Mouse (Mus musculus): ENCODE data around the gene Scaf1. TPM values are rescaled to one million over a fixed set of nuclear protein-coding genes. Genes with fewer than 3 reads are reported as not detected.

Scaf1 gene
- polyA plus RNA-seq (2014; fragmentation: Nextera tagmentation; extraction: Ambion mirVana): 37.9 and 42.5 TPM in 2 replicates

- Histone ChIP-seq H3K27me3 (ENCODE audit: control insufficient read depth, insufficient read depth, low read length) (no peaks in the 10 kb centered on the region), H3K4me2 (peak within 1 kb of the TSS; percentile 84), H3K9me3 (replicated peaks; ENCODE audit: control insufficient read depth, low read length) (no peaks in the 10 kb centered on the region), H3K4me1 (ENCODE audit: control insufficient read depth, insufficient read depth, low read length) (peaks cover 22% of the 10 kb centered on the region), H3K36me3 (ENCODE audit: control insufficient read depth, insufficient read depth, low read length) (peaks cover 20% of the 10 kb centered on the region), H3K4me3 (ENCODE audit: low read depth, low read length) (peak within 1 kb of the TSS; percentile 94), H3K9ac (ENCODE audit: low read depth, low read length) (peak within 1 kb of the TSS; percentile 99), H3K27ac (ENCODE audit: low read depth, low read length) (peak within 1 kb of the TSS; percentile 99)
- WGBS (ENCODE audit: insufficient replicate concordance): 1% methylated on average over 59 of the region's 69 CpGs
- ATAC-seq (replicated peaks; ENCODE audit: insufficient number of reproducible peaks, low FRiP score, low TSS enrichment): peak; percentile 86
Measured at GRCm38 (mm10) chr7:45015957-45016612, at the start of gene Scaf1. Scaf1 (minus strand) TSS chr7:45016363.

DNA sequence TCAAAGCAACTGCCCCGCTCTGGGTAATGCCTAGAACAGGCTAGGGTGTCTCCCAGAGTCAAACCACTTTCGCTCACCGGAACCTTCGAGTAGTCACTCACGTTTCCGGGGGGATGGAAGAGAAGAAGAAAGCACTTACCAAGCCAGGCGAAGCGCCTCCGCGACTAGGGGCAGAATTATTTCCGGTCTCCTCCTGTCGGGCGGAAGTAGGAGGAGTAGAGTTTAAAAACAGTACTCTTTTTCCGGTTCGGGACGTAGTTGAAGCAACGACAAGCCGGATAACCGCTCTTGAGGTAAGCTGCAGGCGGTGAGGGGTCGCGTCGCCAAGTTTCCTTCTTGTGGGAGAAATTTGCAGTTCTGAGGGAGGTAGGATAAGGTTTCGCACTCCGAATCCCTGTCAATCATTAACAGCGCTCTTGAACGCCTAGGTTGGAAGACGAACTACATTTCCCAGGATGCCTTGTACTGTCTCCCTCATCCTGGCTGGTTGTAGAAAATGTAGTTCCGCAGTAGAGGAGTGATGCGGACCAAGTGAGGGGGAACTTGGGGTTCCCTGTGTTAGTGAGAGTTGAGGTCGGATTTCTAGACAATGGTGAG is 46.2 kb upstream of the Scaf1 start, which contains the start of the genes Nosip and Prrg2:
Nosip (plus strand) TSS at position 191 of the 597 bp plus-strand sequence.
Prrg2 (minus strand) TSS at position 439 of the 597 bp plus-strand sequence.
- peak within 1 kb of the TSS; percentile 63 for H3K27ac ChIP-seq (ENCODE audit: low read depth, low read length)
- H3K4me2 ChIP-seq: peak within 1 kb of the TSS; percentile 66
- WGBS (ENCODE audit: insufficient replicate concordance): under 1% methylated on average over 31 of the region's 31 CpGs
- peak within 1 kb of the TSS; percentile 81 for H3K9ac ChIP-seq (ENCODE audit: low read depth, low read length)
- no peaks in the 10 kb centered on the region for H3K27me3 ChIP-seq (ENCODE audit: control insufficient read depth, insufficient read depth, low read length)
- H3K4me1 ChIP-seq (ENCODE audit: control insufficient read depth, insufficient read depth, low read length): peaks cover 12% of the 10 kb centered on the region
- no peaks in the 10 kb centered on the region for H3K36me3 ChIP-seq (ENCODE audit: control insufficient read depth, insufficient read depth, low read length)
- no peaks in the 10 kb centered on the region for H3K9me3 ChIP-seq (replicated peaks; ENCODE audit: control insufficient read depth, low read length)
- peak within 1 kb of the TSS; percentile 62 for H3K4me3 ChIP-seq (ENCODE audit: low read depth, low read length)
- peak; percentile 85 for ATAC-seq (replicated peaks; ENCODE audit: insufficient number of reproducible peaks, low FRiP score, low TSS enrichment)

- Histone ChIP-seq H3K9ac (ENCODE audit: low read depth, low read length) (peak overlapping the region; percentile 81), H3K4me2 (peak overlapping the region; percentile 66), H3K36me3 (ENCODE audit: control insufficient read depth, insufficient read depth, low read length) (no peaks in the 10 kb centered on the region), H3K9me3 (replicated peaks; ENCODE audit: control insufficient read depth, low read length) (no peaks in the 10 kb centered on the region), H3K4me1 (ENCODE audit: control insufficient read depth, insufficient read depth, low read length) (peaks cover 12% of the 10 kb centered on the region), H3K4me3 (ENCODE audit: low read depth, low read length) (peak overlapping the region; percentile 62), H3K27ac (ENCODE audit: low read depth, low read length) (peak overlapping the region; percentile 63; the same call in 1 of the 2 replicates), H3K27me3 (ENCODE audit: control insufficient read depth, insufficient read depth, low read length) (no peaks in the 10 kb centered on the region)
- ATAC-seq (replicated peaks; ENCODE audit: insufficient number of reproducible peaks, low FRiP score, low TSS enrichment): no peak
- 14% methylated on average over 11 of the region's 11 CpGs for WGBS (ENCODE audit: insufficient replicate concordance)
Measured at GRCm38 (mm10) chr7:45061532-45062075, 45.4 kb upstream of the Scaf1 start.

GRCm38 (mm10) chr7:45060632-45061122 is 44.5 kb upstream of the Scaf1 start:
- Histone ChIP-seq H3K9ac (ENCODE audit: low read depth, low read length) (no peak overlapping the region), H3K9me3 (replicated peaks; ENCODE audit: control insufficient read depth, low read length) (no peaks in the 10 kb centered on the region), H3K27ac (ENCODE audit: low read depth, low read length) (no peak overlapping the region), H3K4me3 (ENCODE audit: low read depth, low read length) (no peak overlapping the region), H3K4me2 (no peak overlapping the region; the same call in 1 of the 2 replicates), H3K4me1 (ENCODE audit: control insufficient read depth, insufficient read depth, low read length) (peaks cover 12% of the 10 kb centered on the region), H3K27me3 (ENCODE audit: control insufficient read depth, insufficient read depth, low read length) (no peaks in the 10 kb centered on the region), H3K36me3 (ENCODE audit: control insufficient read depth, insufficient read depth, low read length) (no peaks in the 10 kb centered on the region)
- ATAC-seq (replicated peaks; ENCODE audit: insufficient number of reproducible peaks, low FRiP score, low TSS enrichment): no peak
- 73% methylated on average over 6 of the region's 6 CpGs for WGBS (ENCODE audit: insufficient replicate concordance)

GRCm38 (mm10) chr7:45058607-45059571 is 42.7 kb upstream of the Scaf1 start:
- WGBS (ENCODE audit: insufficient replicate concordance): 74% methylated on average over 10 of the region's 10 CpGs
- H3K4me3 ChIP-seq (ENCODE audit: low read depth, low read length): no peak overlapping the region
- H3K9me3 ChIP-seq (replicated peaks; ENCODE audit: control insufficient read depth, low read length): no peaks in the 10 kb centered on the region
- no peak overlapping the region for H3K4me2 ChIP-seq
- H3K27me3 ChIP-seq (ENCODE audit: control insufficient read depth, insufficient read depth, low read length): no peaks in the 10 kb centered on the region
- H3K36me3 ChIP-seq (ENCODE audit: control insufficient read depth, insufficient read depth, low read length): no peaks in the 10 kb centered on the region
- no peak overlapping the region for H3K27ac ChIP-seq (ENCODE audit: low read depth, low read length)
- peaks cover 12% of the 10 kb centered on the region for H3K4me1 ChIP-seq (ENCODE audit: control insufficient read depth, insufficient read depth, low read length)
- no peak for ATAC-seq (replicated peaks; ENCODE audit: insufficient number of reproducible peaks, low FRiP score, low TSS enrichment)
- no peak overlapping the region for H3K9ac ChIP-seq (ENCODE audit: low read depth, low read length)

GRCm38 (mm10) chr7:45056972-45057348 is 40.8 kb upstream of the Scaf1 start:
- Histone ChIP-seq H3K4me3 (ENCODE audit: low read depth, low read length) (no peak overlapping the region), H3K27me3 (ENCODE audit: control insufficient read depth, insufficient read depth, low read length) (no peaks in the 10 kb centered on the region), H3K27ac (ENCODE audit: low read depth, low read length) (no peak overlapping the region), H3K4me1 (ENCODE audit: control insufficient read depth, insufficient read depth, low read length) (peaks cover 9% of the 10 kb centered on the region), H3K4me2 (no peak overlapping the region), H3K9ac (ENCODE audit: low read depth, low read length) (no peak overlapping the region; the same call in 1 of the 2 replicates), H3K36me3 (ENCODE audit: control insufficient read depth, insufficient read depth, low read length) (no peaks in the 10 kb centered on the region), H3K9me3 (replicated peaks; ENCODE audit: control insufficient read depth, low read length) (no peaks in the 10 kb centered on the region)
- ATAC-seq (replicated peaks; ENCODE audit: insufficient number of reproducible peaks, low FRiP score, low TSS enrichment): no peak

DNA sequence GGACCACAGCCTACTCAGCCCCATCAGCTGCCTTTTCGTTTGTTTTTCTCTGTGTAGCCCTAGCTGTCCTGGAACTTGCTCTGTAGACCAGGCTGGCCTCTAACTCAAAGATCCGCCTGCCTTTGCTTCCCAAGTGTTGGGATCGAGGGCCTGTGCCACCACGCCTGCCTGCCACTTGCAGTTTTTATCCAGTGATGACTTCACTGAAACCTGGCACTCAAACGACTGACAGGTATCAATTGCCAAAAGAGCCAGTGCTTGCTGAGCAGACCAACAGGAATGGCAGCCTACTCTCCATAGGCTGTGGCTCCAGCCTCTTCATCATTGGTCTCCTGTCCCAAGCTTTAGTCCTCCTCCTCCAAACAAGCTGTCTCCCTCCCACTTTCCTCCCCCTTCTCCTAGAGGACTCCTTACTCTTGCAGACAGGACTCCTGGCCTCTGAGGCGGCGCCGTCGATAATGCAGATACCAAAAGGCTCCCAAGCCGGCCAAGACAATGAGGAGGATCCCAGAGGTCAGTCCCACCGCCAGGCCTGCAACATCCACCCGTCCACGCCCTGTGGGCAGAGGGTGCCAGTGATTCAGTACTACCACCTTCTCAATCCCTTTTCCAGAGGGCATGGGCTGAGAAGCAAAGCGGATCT is 40.3 kb upstream of the Scaf1 start:
- no peak overlapping the region; the same call in 1 of the 2 replicates for H3K9ac ChIP-seq (ENCODE audit: low read depth, low read length)
- H3K4me1 ChIP-seq (ENCODE audit: control insufficient read depth, insufficient read depth, low read length): peaks cover 5% of the 10 kb centered on the region
- H3K4me2 ChIP-seq: no peak overlapping the region
- no peak for ATAC-seq (replicated peaks; ENCODE audit: insufficient number of reproducible peaks, low FRiP score, low TSS enrichment)
- 62% methylated on average over 14 of the region's 14 CpGs for WGBS (ENCODE audit: insufficient replicate concordance)
- H3K36me3 ChIP-seq (ENCODE audit: control insufficient read depth, insufficient read depth, low read length): no peaks in the 10 kb centered on the region
- no peak overlapping the region for H3K4me3 ChIP-seq (ENCODE audit: low read depth, low read length)
- H3K27me3 ChIP-seq (ENCODE audit: control insufficient read depth, insufficient read depth, low read length): no peaks in the 10 kb centered on the region
- no peaks in the 10 kb centered on the region for H3K9me3 ChIP-seq (replicated peaks; ENCODE audit: control insufficient read depth, low read length)
- no peak overlapping the region for H3K27ac ChIP-seq (ENCODE audit: low read depth, low read length)
